Mouse (Mus musculus) lung, postnatal 0 days (tissue): ENCODE measurements around the gene Cib4.

Experiments
- CTCF ChIP-seq: IDR thresholded peaks from 2 replicates; pipeline ENCODE4 v1.5.1; 2016; ENCODE audit warnings: antibody characterized with exemption, mild to moderate bottlenecking
- EP300 ChIP-seq: IDR thresholded peaks from 2 replicates; pipeline ENCODE4 v1.6.1; 2016; ENCODE audit warnings: antibody characterized with exemption, mild to moderate bottlenecking, control low read depth

GRCm38 (mm10) chr5:30483533-30483932 is 62.1 kb downstream of the Cib4 start:
- TF ChIP-seq EP300 (no peak), CTCF (no peak)
